Mouse (Mus musculus) kidney, adult 11 months (tissue): ENCODE data around the gene Lpin3.

Source experiments
- DNase-seq: peaks from one replicate; pipeline ENCODE4 v3.0.0; 2022

Gene Lpin3

GRCm38 (mm10) chr2:160880453-160881195, at the start of gene Lpin3:
Gene Lpin3 (plus strand): TSS chr2:160880670.
- DNase-seq, result peak; percentile 57

DNA sequence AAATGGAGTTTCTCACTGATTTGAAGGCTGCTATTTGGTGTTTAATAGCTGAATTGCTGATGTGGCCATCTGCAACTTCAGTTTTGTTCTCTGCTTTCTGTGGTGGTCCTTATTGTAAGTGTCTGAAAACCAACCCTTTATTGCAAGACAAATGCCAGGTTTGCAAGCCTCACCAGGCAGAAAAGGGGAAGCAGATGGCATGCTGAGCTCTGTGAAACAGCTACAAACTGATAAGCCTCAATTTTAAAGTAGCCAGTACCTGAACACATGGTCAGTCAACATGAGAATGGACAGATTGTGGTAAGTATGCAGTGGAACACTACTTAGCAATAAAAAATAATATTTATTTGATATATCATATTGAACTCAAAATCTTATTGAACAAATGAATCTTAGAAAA, 39.6 kb upstream of the Lpin3 start:
- no peak for DNase-seq

DNA sequence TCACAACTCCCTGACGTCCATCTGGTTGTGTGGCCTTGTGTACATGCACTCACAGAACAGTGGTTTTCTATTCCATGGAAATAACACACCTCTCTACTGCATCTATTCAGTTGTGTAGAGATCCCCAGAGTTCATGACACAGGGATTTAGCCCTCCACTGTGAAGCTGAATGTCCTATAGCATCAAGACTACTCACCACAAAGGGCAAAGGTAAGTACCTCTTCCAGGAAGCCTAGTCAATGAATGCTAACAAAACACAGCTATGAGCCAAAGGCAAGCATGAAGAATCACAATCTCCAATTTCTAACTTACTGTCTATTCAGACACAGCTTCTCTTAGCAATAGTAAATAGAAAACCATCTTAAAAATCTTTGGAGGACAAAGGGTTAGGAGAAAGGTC, 32.8 kb upstream of the Lpin3 start:
- DNase-seq, result peak; percentile 48

DNA sequence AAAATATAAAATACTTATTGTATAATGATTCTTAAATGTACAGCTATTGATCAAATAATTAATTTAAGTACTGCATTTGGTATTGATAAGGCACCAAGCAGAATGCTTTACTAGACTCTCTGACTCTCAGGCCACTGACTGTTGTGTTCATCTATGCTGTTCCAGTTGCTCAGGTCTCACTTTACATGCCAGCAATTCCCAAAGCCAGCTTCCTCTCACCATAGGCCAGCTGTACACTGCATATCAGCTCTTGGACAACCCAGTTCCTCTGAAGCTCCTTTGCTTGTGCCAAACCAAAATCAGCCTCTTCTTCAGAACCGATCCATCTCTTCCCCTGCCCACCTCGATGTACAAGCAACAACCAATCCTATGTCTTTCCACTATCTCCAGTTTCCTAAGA, 32.3 kb upstream of the Lpin3 start:
- DNase-seq, result no peak

DNA sequence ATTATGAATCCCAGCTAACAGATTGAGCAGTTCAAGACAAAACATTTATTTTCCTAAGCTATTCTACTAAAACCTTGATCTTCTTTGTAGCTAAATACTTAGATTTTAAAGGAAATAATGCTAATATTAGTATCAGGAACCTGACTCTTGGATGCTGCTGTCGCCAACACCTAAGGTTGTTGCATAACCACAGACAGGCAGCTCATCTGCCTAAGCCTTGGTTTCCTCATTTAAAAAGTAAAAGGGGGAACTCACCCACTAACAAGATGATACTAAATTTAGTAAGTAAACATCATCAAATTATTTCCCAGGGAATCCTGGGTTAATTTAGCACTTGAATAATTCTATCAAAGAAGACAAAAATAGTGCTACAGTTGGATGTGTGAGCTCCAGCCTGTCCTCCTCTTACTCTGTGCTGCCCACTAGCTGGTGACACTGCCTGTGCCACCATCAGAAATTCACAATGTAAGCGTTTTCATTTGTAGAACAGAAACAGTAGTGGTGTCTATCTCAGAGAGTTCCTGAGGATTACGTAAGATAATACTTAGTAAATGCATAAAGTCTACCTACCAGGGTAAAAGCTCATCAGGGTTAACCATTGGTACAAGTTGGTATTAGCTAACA, 30.7 kb upstream of the Lpin3 start:
- DNase-seq, result no peak

DNA sequence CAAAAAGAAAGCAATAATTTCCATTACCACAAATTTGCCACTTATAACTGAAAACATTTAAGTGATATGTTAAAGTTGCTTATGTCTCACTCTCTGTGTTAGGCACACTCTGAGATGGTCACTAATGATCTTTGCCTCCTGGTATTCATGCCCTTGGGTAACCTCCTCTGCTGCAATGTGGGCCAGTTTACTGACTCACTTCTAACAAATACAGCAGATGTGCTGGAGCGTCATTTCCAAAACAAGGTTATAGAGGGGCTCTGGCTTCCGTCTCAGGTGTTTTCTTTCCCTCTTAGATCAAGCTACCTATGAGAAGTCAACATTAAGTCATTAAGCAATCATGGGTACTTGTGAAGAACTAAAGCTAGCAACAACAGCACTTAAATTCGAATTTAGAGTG, 30.1 kb upstream of the Lpin3 start:
- no peak for DNase-seq

GRCm38 (mm10) chr2:160854687-160855086, 25.8 kb upstream of the Lpin3 start:
- DNase-seq, result no peak

DNA sequence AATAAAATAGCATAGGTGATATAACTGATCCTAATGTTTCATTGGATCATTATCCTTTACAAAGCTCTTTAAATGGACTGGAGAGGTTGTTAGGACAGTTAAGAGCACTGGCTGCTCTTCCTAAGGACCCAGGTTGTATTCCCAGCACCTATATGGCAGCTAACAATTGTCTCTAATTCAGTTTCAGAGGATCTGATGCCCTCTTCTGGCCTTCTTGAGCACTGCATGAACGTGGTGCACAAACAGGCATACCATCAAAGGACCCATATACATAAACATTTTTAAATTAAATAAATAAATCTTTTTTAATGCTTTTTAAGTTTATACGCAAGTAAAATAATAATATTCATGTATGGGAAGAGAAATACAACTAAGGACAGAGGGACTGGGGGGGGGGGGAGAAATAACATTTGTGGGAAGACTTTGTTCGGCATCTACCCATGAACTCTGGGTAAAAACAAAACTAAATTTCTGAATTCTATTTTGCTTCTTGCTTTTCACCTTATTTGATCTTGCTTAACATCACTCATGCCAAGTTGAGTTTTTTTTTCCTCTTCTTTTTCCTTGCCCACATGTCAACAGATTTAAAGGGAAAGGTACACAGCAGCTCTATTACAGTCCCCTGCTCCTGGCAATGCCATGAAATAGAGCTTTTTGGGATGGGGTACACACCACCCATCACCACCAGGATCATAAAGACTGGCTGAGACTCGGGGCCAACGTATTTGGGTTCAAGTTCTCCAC, 23.9 kb upstream of the Lpin3 start:
- no peak for DNase-seq

DNA sequence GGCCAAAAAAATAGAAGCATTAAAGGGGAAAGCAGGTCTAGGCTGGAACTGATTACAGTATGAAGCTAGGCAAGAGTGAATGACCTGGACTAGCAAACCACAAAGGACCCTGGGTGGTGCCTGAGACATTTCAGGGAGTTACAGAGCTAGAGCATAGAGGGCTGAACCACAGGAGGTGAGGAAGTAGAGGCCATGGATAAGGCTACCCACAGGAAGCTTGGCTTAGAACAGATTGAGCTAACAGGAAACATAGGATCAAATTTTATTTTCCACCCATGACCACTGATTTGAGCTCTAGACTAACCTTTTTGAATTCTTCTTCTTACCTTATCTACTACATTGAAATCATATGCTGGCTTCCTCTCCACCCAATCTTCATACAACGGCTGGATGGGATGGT, 20.1 kb upstream of the Lpin3 start:
- no peak for DNase-seq

DNA sequence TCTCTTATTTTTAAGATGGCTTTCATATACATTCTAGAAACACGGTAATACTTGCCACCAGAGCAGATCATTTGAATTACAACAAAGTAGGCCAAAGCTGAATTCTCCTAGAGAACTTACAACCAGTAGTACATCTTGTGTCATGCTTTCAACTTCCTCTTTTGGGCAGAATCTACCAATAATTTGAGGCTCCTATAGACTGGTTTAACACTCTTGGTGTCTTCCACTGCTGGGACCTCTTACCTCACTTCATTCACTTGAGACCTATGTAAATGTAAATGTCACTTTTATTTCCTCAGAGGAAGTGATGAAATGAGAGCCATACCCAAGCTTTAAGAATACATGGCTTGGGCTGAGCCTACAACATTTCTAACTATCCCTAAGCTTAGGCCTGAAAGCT, 16.4 kb upstream of the Lpin3 start:
- no peak for DNase-seq

DNA sequence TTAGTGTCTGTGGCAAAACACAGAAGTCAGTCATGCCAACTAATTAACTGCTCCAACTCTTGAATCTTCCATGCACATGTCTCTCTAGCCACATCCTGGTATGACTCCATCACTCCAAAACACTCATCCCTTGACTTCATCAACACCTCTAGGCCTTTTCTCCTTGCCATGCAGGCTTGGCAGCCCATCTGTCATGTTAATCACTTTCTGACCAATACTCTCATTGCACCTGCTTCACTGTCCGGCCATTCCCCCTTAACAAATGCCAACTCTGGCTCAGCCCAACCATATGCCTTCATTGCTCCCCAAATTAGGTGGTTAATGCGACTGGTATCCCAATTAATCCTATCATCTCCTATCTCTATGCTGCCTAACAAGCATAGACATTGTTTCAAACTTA, 15.2 kb upstream of the Lpin3 start:
- no peak for DNase-seq

GRCm38 (mm10) chr2:160869446-160869845, 11.0 kb upstream of the Lpin3 start:
- DNase-seq, result no peak

DNA sequence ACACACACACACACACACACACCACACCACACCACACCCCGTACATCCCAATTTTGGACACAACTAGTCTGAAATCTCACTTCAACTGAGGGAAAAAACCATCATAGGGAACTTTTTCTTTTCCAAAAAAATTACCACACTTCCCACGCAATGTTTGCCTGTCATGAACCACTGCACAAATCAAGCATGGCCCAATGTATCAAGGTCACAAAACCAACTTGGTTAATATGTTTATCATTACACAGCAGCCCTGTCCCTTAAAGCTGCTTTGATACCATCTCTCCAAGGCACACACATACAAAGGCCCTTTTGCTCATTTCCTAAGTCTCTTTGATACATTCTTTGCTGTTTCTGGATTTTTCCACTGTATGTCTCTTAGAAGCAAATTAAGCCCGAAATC, 9.2 kb upstream of the Lpin3 start:
- no peak for DNase-seq

DNA sequence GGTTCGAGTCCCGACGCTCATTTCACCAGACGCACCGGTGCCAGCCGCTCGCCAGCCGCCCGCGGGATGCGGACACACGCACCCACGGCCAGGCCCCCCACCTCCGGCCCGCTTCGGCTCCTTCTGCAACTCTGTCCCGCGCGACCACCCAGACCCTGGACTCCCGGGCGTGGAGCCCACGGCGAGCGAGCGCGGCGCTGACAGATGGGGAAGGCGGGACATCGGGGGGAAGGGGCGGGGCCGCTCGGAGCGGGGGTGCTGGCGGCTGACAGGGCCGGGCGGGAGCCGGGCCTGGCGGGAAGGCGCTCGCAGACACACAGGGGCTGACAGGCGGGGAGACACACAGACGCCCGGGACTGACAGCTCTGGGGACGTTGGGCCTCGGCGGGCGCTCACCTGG, 8.1 kb upstream of the Lpin3 start:
- peak; percentile 55 for DNase-seq

- DNase-seq, result peak; percentile 91
These were observed 7.5 kb upstream of the Lpin3 start, which contains the start of gene Zhx3 for GRCm38 (mm10) chr2:160872890-160873382. Gene Zhx3 (minus strand): TSS chr2:160872998.

DNA sequence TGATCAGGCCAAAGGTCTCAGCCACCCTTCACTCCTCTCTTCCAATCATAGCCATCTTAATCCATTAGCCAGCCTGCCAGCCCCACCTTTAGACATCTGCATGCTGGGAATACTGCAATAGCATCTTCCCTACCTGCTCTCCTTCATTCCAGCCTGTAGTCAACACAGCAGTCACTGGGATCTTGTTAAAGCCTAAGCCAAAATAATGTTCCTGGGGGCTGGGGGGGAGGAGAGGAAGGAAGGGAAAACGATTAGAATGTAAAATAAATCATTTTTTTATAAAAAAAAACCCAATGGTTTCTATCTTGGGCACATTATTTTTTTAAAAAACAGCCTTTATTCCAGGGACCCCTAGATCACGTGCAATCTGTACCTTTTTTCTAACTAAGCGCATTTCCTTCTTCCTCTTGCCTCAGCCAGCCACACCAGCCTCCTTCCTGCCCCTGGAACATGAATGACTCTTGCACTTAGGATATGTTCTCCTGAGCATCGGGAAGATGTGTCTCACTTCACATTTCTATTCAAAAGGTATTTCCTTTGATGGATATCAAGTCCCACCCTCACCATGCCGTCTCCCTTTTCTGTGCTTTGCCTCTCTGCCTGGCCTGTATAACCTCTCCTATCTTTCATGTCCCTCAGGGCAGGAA, 6.1 kb upstream of the Lpin3 start:
- peak; percentile 44 for DNase-seq

GRCm38 (mm10) chr2:160876115-160876514, 4.4 kb upstream of the Lpin3 start:
- no peak for DNase-seq

DNA sequence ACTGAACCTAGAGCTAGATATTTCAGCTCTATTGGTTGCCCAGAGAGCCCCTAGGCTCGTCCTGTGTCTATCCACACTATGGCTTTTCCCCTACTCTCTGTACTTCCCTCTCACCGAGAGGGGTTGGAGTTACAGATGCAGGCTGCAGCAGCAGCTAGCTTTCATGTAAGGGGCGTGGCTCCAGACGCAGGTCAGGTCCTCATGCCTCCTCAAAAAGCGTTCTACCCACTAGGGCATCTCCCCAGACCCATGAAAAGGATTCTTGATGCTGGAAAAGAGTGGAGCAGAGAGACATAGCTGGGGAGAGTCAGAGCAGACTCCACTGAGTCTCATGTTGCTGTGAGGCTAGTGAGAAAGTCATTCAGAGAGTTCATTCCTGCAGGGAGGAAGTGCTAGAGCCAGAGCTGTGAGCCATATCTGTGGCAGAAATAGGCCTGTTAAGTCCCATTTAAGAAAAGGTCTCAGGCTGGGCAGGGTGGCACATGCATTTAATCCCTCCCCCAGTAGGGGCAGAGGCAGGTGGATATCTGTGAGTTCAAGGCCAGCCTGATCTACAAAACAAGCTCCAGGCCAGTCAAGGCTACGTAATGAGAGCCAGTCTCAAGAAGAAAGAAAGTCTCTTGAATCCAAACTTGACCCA, 1.1 kb downstream of the Lpin3 start:
- no peak for DNase-seq

DNA sequence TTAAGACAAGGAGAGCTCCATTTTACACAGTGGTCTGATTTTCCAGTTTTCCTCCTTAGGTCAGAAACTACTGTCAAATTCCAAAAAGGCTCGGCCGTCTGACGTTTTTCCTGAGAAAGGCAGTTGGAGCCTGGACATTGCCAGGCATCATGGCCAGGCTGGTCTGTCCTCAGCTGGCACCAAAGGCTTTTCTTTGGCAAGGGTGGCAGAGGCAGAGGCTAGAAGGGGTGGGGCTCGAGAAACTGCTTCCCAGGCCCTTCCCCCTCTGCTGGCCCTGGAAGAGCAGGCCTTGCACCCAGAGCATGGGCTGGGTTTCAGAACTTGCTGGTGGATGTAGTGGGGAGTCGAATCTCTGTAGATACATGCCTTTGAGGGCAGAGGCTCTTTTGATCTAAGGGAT, 2.0 kb downstream of the Lpin3 start:
- no peak for DNase-seq

- DNase-seq, result peak; percentile 59
These were observed 3.4 kb downstream of the Lpin3 start for GRCm38 (mm10) chr2:160883912-160884311.

- DNase-seq, result no peak
These were observed 4.4 kb downstream of the Lpin3 start for GRCm38 (mm10) chr2:160884830-160885229.

- no peak for DNase-seq
These were observed 5.8 kb downstream of the Lpin3 start for GRCm38 (mm10) chr2:160886221-160886620.

DNA sequence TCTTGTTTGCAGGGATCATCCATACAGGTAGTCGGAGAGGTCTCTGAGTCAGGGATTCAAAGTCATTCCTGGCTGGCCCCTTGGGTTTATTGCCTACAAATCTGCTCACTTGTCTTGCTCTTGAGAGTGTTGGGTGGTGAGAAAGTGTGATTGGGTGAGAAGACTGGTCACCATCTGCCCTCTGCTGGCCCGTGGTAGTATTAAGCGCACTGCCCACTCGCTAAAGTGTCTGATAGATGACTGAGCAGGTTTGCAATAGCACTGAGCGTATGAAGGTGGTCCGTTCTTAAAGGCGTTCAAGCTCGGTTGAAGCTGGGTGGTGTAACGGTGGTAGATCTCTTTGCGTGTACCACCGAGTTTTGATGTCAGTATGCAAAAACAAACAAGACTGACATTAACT, 6.8 kb downstream of the Lpin3 start:
- peak; percentile 87 for DNase-seq
